Mouse (Mus musculus) lung, embryonic 16.5 days (tissue): ENCODE data around the gene Tcte1. TPM values are rescaled to one million over a fixed set of nuclear protein-coding genes. Genes with fewer than 3 reads are reported as not detected.
A peak's percentile ranks its signal among the peaks of the same experiment; 100 is the strongest.

Experiments
- ATAC-seq: fragments of 200-750 bp; cut with Nextera tagmentation; 2 replicates; pipeline ENCODE4 v1.8.0; 2017; ENCODE audit warnings: low read depth, mild to moderate bottlenecking, moderate library complexity
- H3K27ac ChIP-seq: fragments of 300-500 bp; sonication (generic); 2 replicates; pipeline ENCODE4 v1.5.1; 2014; ENCODE audit warnings: mild to moderate bottlenecking, control low read depth, low read length
- H3K27me3 ChIP-seq: fragments of 300-500 bp; sonication (generic); 2 replicates; pipeline ENCODE4 v1.6.1; 2014; ENCODE audit warnings: low read depth, low read length, mixed read lengths; ENCODE audit not compliant: control insufficient read depth, insufficient read depth
- H3K36me3 ChIP-seq: fragments of 300-500 bp; sonication (generic); 2 replicates; pipeline ENCODE4 v1.6.1; 2014; ENCODE audit warnings: low read length; ENCODE audit not compliant: control insufficient read depth, insufficient read depth
- H3K4me1 ChIP-seq: fragments of 300-500 bp; sonication (generic); replicated peaks from 2 replicates; pipeline ENCODE4 v1.6.1; 2014; ENCODE audit warnings: low read length, mixed read lengths; ENCODE audit not compliant: control insufficient read depth, insufficient read depth
- H3K4me2 ChIP-seq: fragments of 300-500 bp; sonication (generic); 2 replicates; pipeline ENCODE4 v1.6.1; 2014; ENCODE audit warnings: low read depth, low read length, control low read depth
- H3K4me3 ChIP-seq: fragments of 300-500 bp; sonication (generic); 2 replicates; pipeline ENCODE4 v1.5.1; 2014; ENCODE audit warnings: mild to moderate bottlenecking, low read length, control low read depth
- H3K9ac ChIP-seq: fragments of 300-500 bp; sonication (generic); 2 replicates; pipeline ENCODE4 v1.6.1; 2014; ENCODE audit warnings: low read length, control low read depth
- H3K9me3 ChIP-seq: fragments of 300-500 bp; sonication (generic); 2 replicates; pipeline ENCODE4 v1.6.1; 2016; ENCODE audit warnings: low read length; ENCODE audit not compliant: control insufficient read depth
- whole genome bisulfite sequencing: fragments of 180-500 bp; shearing (Covaris S2); extraction: QIAGEN DNeasy Blood & Tissue Kit; methylation state at CpG from one replicate; pipeline ENCODE4 v1.1.7; 2014; 5-methylcytosine and 5-hydroxymethylcytosine counted together
- polyA plus RNA-seq: library from polyadenylated mRNA; unstranded; fragments of >200 nt; fragmentation: Nextera tagmentation; extraction: Ambion mirVana; gene quantifications from 2 replicates; pipeline ENCODE4 v1.2.1, GENCODE M21; 2015

Tcte1 gene
- polyA plus RNA-seq, 1 experiment from 2014 or later, result 1.7 TPM

- H3K4me1 ChIP-seq, result peaks cover 12% of the 10 kb centered on the region
- H3K27me3 ChIP-seq, result no peaks in the 10 kb centered on the region
- H3K4me2 ChIP-seq, result peak overlapping the region; percentile 79
- H3K27ac ChIP-seq, result no peak overlapping the region
- 91% methylated on average over 11 of the region's 11 CpGs for WGBS
- H3K4me3 ChIP-seq, result peak overlapping the region; percentile 65
- H3K9ac ChIP-seq, result peak overlapping the region; percentile 81
- no peak for ATAC-seq
- H3K9me3 ChIP-seq, result no peaks in the 10 kb centered on the region
- peaks cover 47% of the 10 kb centered on the region for H3K36me3 ChIP-seq
Measured at GRCm38 (mm10) chr17:45565103-45565502, 41.9 kb downstream of the Tcte1 start.

- Histone ChIP-seq H3K27ac (no peak overlapping the region), H3K4me1 (peaks cover 15% of the 10 kb centered on the region), H3K27me3 (no peaks in the 10 kb centered on the region), H3K4me3 (no peak overlapping the region), H3K9ac (no peak overlapping the region), H3K36me3 (peaks cover 55% of the 10 kb centered on the region), H3K4me2 (no peak overlapping the region), H3K9me3 (no peaks in the 10 kb centered on the region)
- no peak for ATAC-seq
- WGBS, result 72% methylated on average over 1 of the region's 1 CpGs
Measured at GRCm38 (mm10) chr17:45566031-45566359, 42.8 kb downstream of the Tcte1 start.

- Histone ChIP-seq H3K9ac (no peak overlapping the region), H3K4me2 (no peak overlapping the region), H3K4me3 (no peak overlapping the region), H3K27me3 (no peaks in the 10 kb centered on the region), H3K27ac (no peak overlapping the region), H3K4me1 (peaks cover 21% of the 10 kb centered on the region), H3K36me3 (peaks cover 61% of the 10 kb centered on the region), H3K9me3 (no peaks in the 10 kb centered on the region)
- 52% methylated on average over 18 of the region's 18 CpGs for WGBS
- no peak for ATAC-seq
Measured at GRCm38 (mm10) chr17:45566360-45567161, 43.3 kb downstream of the Tcte1 start.

- ATAC-seq, result no peak
- Histone ChIP-seq H3K36me3 (peaks cover 63% of the 10 kb centered on the region), H3K4me2 (no peak overlapping the region), H3K4me1 (peaks cover 23% of the 10 kb centered on the region), H3K9ac (no peak overlapping the region), H3K27ac (no peak overlapping the region), H3K27me3 (no peaks in the 10 kb centered on the region), H3K9me3 (no peaks in the 10 kb centered on the region), H3K4me3 (no peak overlapping the region)
- WGBS, result 34% methylated on average over 4 of the region's 4 CpGs
Measured at GRCm38 (mm10) chr17:45567162-45567601, 43.9 kb downstream of the Tcte1 start.

- Histone ChIP-seq H3K4me1 (peaks cover 23% of the 10 kb centered on the region), H3K4me3 (no peak overlapping the region), H3K27me3 (no peaks in the 10 kb centered on the region), H3K36me3 (peaks cover 63% of the 10 kb centered on the region), H3K4me2 (no peak overlapping the region), H3K9me3 (no peaks in the 10 kb centered on the region), H3K27ac (no peak overlapping the region), H3K9ac (no peak overlapping the region)
- ATAC-seq, result no peak
- 82% methylated on average over 12 of the region's 12 CpGs for WGBS
Measured at GRCm38 (mm10) chr17:45568990-45569389, 45.8 kb downstream of the Tcte1 start.

GRCm38 (mm10) chr17:45569999-45570398 is 46.8 kb downstream of the Tcte1 start:
- Histone ChIP-seq H3K4me3 (no peak overlapping the region; the same call in 1 of the 2 replicates), H3K9me3 (no peaks in the 10 kb centered on the region), H3K36me3 (peaks cover 63% of the 10 kb centered on the region), H3K9ac (no peak overlapping the region), H3K27me3 (no peaks in the 10 kb centered on the region), H3K27ac (no peak overlapping the region), H3K4me1 (peaks cover 21% of the 10 kb centered on the region), H3K4me2 (no peak overlapping the region)
- ATAC-seq, result no peak
- WGBS, result 69% methylated on average over 4 of the region's 4 CpGs

- ATAC-seq, result peak; percentile 72
- under 1% methylated on average over 52 of the region's 57 CpGs for WGBS
- Histone ChIP-seq H3K9ac (peak overlapping the region; percentile 99), H3K4me2 (peak overlapping the region; percentile 80), H3K4me3 (peak overlapping the region; percentile 96), H3K27me3 (no peaks in the 10 kb centered on the region), H3K27ac (peak overlapping the region; percentile 98), H3K36me3 (peaks cover 43% of the 10 kb centered on the region), H3K4me1 (peaks cover 15% of the 10 kb centered on the region), H3K9me3 (no peaks in the 10 kb centered on the region)
Measured at GRCm38 (mm10) chr17:45572103-45573086, 49.2 kb downstream of the Tcte1 start.

GRCm38 (mm10) chr17:45573087-45573779 is 50.0 kb downstream of the Tcte1 start, which contains the start of gene Hsp90ab1:
Hsp90ab1 (minus strand) TSS chr17:45573271.
- Histone ChIP-seq H3K4me3 (peak within 1 kb of the TSS; percentile 96), H3K27me3 (no peaks in the 10 kb centered on the region), H3K4me2 (peak within 1 kb of the TSS; percentile 80), H3K36me3 (peaks cover 35% of the 10 kb centered on the region), H3K9me3 (no peaks in the 10 kb centered on the region), H3K27ac (peak within 1 kb of the TSS; percentile 98), H3K9ac (peak within 1 kb of the TSS; percentile 99), H3K4me1 (peaks cover 18% of the 10 kb centered on the region)
- under 1% methylated on average over 41 of the region's 41 CpGs for WGBS
- ATAC-seq, result peak; percentile 83
